ENCODE assay signal across 8 mouse cellular contexts in genomic region chr16:90312449-90313082, GRCm38 (mm10). TPM values are rescaled to one million over a fixed set of nuclear protein-coding genes. Genes with fewer than 3 reads are reported as not detected.
DNase-seq lines count a peak whose midpoint lies in the region; ATAC-seq lines count a peak whose summit lies in the region.

No protein-coding gene starts in this region.

- H3K4me1 ChIP-seq in hindbrain, embryonic 15.5 days (replicated peaks), result no peaks in the 10 kb centered on the region
- H3K4me1 ChIP-seq in hindbrain, embryonic 10.5 days (replicated peaks), result no peaks in the 10 kb centered on the region; the same call in 1 of the 2 replicates
- H3K4me1 ChIP-seq in kidney, embryonic 16.5 days (ENCODE audit: insufficient read depth, low read length), result no peaks in the 10 kb centered on the region
- H3K4me1 ChIP-seq in midbrain, embryonic 14.5 days (ENCODE audit: control insufficient read depth, insufficient read depth, low read length), result no peaks in the 10 kb centered on the region

- H3K4me3 ChIP-seq in hindbrain, embryonic 15.5 days, result no peak overlapping the region
- H3K4me3 ChIP-seq in hindbrain, embryonic 10.5 days, result no peak overlapping the region
- H3K4me3 ChIP-seq in kidney, embryonic 16.5 days (ENCODE audit: low read length), result no peak overlapping the region
- H3K4me3 ChIP-seq in midbrain, embryonic 14.5 days (replicated peaks; ENCODE audit: low read depth, low read length), result no peak overlapping the region

- H3K9ac ChIP-seq in hindbrain, embryonic 15.5 days, result no peak overlapping the region
- no peak overlapping the region for H3K9ac ChIP-seq in kidney, embryonic 16.5 days (replicated peaks; ENCODE audit: low read length)
- H3K9ac ChIP-seq in midbrain, embryonic 14.5 days (replicated peaks; ENCODE audit: low read length), result no peak overlapping the region

- H3K4me2 ChIP-seq in hindbrain, embryonic 15.5 days, result no peak overlapping the region
- no peak overlapping the region for H3K4me2 ChIP-seq in kidney, embryonic 16.5 days (replicated peaks; ENCODE audit: low read depth, low read length)
- H3K4me2 ChIP-seq in midbrain, embryonic 14.5 days (ENCODE audit: low read length), result no peak overlapping the region

- no peaks in the 10 kb centered on the region for H3K9me3 ChIP-seq in hindbrain, embryonic 15.5 days
- H3K9me3 ChIP-seq in hindbrain, embryonic 10.5 days, result no peaks in the 10 kb centered on the region
- no peaks in the 10 kb centered on the region for H3K9me3 ChIP-seq in kidney, embryonic 16.5 days (ENCODE audit: low read length)
- no peaks in the 10 kb centered on the region for H3K9me3 ChIP-seq in midbrain, embryonic 14.5 days (ENCODE audit: control insufficient read depth, low read length)

- 71% methylated on average over 13 of the region's 13 CpGs for WGBS in hindbrain, embryonic 15.5 days
- 86% methylated on average over 13 of the region's 13 CpGs for WGBS in hindbrain, embryonic 10.5 days
- 66% methylated on average over 13 of the region's 13 CpGs for WGBS in kidney, embryonic 16.5 days
- 80% methylated on average over 13 of the region's 13 CpGs for WGBS in midbrain, embryonic 14.5 days

- H3K36me3 ChIP-seq in hindbrain, embryonic 15.5 days, result no peaks in the 10 kb centered on the region
- H3K36me3 ChIP-seq in hindbrain, embryonic 10.5 days, result no peaks in the 10 kb centered on the region
- no peaks in the 10 kb centered on the region for H3K36me3 ChIP-seq in kidney, embryonic 16.5 days (ENCODE audit: insufficient read depth, low read length)
- H3K36me3 ChIP-seq in midbrain, embryonic 14.5 days (ENCODE audit: control insufficient read depth, insufficient read depth, low read length), result no peaks in the 10 kb centered on the region

- no peak overlapping the region for H3K27ac ChIP-seq in hindbrain, embryonic 15.5 days (replicated peaks)
- no peak overlapping the region for H3K27ac ChIP-seq in hindbrain, embryonic 10.5 days
- H3K27ac ChIP-seq in kidney, embryonic 16.5 days (ENCODE audit: low read length), result no peak overlapping the region
- H3K27ac ChIP-seq in midbrain, embryonic 14.5 days (replicated peaks; ENCODE audit: low read depth, low read length), result no peak overlapping the region

- no peaks in the 10 kb centered on the region for H3K27me3 ChIP-seq in hindbrain, embryonic 15.5 days
- no peaks in the 10 kb centered on the region for H3K27me3 ChIP-seq in hindbrain, embryonic 10.5 days (ENCODE audit: insufficient read depth, poor library complexity, severe bottlenecking)
- no peaks in the 10 kb centered on the region for H3K27me3 ChIP-seq in kidney, embryonic 16.5 days (ENCODE audit: insufficient read depth, low read length)
- H3K27me3 ChIP-seq in midbrain, embryonic 14.5 days (ENCODE audit: control insufficient read depth, insufficient read depth, low read length), result no peaks in the 10 kb centered on the region

- ATAC-seq in hindbrain, embryonic 15.5 days (ENCODE audit: low FRiP score, low read depth), result peak; percentile 68; the same call in 1 of the 2 replicates
- ATAC-seq in kidney, embryonic 16.5 days (ENCODE audit: low FRiP score, low TSS enrichment), result peak; percentile 46; the same call in 1 of the 2 replicates
- no peak; the same call in 1 of the 2 replicates for ATAC-seq in midbrain, embryonic 14.5 days (ENCODE audit: low FRiP score, low TSS enrichment)

- no peak for DNase-seq in hindbrain, embryonic 10.5 days (ENCODE audit: low spot score)
- peak; percentile 71 for DNase-seq in NIH3T3 (ENCODE audit: low read depth)
- DNase-seq in embryo, embryonic 10.5 days (ENCODE audit: low spot score), result peak; percentile 30
- DNase-seq in midbrain, embryonic 14.5 days, result peak; percentile 70
- no peak for DNase-seq in testis, postnatal 10 days (ENCODE audit: low spot score)
- no peak for DNase-seq in thymus, postnatal 14 days

RNA-seq across cellular contexts. Expression of gene Scaf4, which starts 28.3 kb away (rescaled TPM):
- 25.5 and 29.2 TPM in 2 replicates for polyA plus RNA-seq in hindbrain, embryonic 15.5 days (2015; fragmentation: Nextera tagmentation; extraction: Ambion mirVana)
- polyA plus RNA-seq in hindbrain, embryonic 10.5 days (2016; fragmentation: Nextera tagmentation; extraction: Ambion mirVana), result 34.2 and 36.6 TPM in 2 replicates
- 22.1 and 29.2 TPM in 2 replicates for polyA plus RNA-seq in kidney, embryonic 16.5 days (2015; fragmentation: Nextera tagmentation; extraction: Ambion mirVana)
- 18.9 and 28.2 TPM in 2 replicates for polyA plus RNA-seq in midbrain, embryonic 14.5 days (2014; fragmentation: Nextera tagmentation; extraction: Ambion mirVana)

Comparison
In these comparisons a context has a peak if more than half of its experiments do, and no peak if none do; other contexts are left out.
1. DNase-seq: peak in NIH3T3 (single experiment), embryo, embryonic 10.5 days (single experiment) and midbrain, embryonic 14.5 days (single experiment); none in hindbrain, embryonic 10.5 days (single experiment), testis, postnatal 10 days (single experiment) and thymus, postnatal 14 days (single experiment).